Mouse (Mus musculus): ENCODE measurements around the gene Adamts12.

Gene Adamts12

DNA sequence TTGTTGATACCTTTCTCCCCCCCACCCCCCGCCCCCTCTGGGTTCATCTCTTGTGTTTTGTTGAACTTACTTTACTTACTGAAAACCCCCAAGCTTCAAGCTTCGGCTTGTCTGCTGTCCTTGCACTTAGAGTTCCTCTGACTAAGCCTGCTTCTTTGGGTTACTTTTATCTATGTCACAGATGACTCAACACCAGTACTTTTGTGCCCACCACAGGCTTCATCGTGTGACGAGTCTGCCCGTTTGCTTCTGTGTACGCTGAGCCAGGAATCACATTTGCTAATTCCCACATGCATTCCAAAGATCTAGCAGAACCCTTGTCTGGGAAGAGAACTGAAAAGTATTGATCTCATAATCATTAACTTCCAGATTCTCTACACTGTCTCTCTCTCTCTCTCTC, 94.8 kb downstream of the Adamts12 start:
- no peak for DNase-seq (ENCODE audit: low read depth, low spot score)

DNA sequence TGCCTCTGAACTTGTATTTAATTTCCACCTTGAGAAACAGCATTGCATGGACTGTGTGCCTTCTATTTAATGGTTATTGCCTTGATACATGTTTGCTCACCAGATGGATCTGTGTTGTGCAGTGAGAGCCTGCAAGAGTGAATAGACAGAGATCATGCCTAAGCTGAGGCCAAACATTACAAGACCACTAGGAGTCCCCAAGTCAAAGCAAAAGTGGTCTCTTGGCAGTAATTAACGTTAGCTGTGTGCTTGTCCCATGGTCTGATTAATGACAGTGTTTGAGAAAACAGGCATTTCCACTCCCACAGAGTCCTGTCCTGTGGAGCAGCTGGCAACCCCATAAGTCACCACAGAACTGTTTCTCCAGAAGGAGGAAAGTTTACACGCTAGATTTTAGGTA, 96.2 kb downstream of the Adamts12 start:
- DNase-seq (ENCODE audit: low read depth, low spot score), result no peak

DNA sequence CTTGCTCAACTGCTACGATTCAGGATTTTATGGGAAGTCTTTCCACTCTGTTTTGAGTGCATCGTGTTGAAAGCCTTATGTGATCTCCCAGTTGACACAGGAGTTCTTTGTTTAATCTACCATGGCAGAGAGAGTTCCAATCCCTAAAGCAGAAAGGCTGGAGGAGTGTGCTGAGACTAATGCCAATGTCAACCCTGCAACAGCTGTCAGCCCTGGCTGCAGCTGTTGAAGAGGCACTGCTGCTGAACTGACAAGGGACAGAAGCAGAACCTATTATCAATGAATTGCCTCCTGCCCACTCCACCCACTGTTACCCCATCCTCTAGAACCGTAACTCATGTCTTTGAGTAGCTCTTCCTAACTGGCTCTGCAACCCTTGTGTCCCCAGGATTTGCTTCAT, 101.3 kb downstream of the Adamts12 start:
- DNase-seq (ENCODE audit: low read depth, low spot score), result no peak

DNA sequence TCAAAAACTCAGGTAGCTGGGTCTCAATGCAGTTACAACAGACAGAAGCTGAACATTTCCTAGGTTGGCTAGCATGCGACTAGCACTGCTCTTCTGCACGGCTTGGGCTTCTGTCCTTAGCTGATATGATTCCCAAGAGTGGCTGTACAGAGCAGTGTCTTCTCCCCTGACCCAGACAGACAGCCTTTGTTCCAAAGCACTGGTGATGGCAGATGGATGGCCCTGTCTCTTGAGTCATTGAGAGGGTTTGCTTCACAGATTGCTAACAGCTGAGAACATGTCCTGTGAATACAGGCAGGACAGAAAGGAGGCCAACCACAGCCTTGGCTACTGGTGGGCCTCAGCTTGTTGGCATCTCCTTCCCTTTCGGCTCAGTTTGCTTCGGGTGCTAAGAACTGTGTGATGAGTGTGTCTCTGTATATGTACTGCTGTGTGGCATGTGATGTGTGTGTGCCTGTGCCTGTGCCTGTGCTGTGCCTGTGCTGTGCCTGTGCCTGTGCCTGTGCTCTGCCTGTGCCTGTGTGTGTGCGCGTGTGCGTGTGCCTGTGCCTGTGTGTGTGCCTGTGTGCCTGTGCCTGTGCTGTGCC, 109.4 kb downstream of the Adamts12 start:
- DNase-seq (ENCODE audit: low read depth, low spot score), result no peak

DNA sequence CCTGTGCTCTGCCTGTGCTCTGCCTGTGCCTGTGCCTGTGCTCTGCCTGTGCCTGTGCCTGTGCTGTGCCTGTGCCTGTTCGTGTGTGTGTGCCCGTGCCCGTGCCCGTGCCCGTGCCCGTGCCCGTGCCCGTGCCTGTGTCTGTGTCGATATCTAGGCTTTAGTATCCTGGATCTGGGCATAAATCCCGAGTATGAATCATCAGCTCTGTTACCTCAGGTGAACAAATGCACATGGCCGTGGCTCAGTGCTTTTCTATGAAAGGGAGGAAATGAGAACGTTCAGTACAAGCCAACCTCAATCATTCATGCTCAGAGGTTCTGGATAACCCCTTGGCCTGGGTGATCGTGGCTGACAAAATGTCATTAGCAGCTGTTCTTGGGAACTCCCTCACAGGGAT, 110.3 kb downstream of the Adamts12 start:
- no peak for DNase-seq (ENCODE audit: low read depth, low spot score)

DNA sequence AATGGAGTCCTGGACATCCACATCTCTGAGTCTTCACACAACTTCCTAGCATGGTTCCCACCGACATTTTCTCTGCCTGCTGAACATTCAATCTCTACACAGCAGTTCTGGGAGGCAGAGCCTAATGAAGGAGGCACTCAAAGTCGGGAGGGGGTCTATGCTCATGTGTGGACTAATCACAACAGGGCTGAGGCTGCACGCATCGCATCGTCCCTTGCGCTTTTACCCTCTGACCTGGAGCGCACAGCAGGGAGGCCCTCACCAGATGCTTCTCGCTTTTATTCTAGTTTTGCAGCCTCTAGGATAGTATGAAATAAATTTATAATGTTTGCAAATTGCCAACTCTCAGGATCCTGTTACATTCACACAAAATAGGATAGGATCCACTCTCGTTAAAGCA, 112.9 kb downstream of the Adamts12 start:
- DNase-seq (ENCODE audit: low read depth, low spot score), result no peak

DNA sequence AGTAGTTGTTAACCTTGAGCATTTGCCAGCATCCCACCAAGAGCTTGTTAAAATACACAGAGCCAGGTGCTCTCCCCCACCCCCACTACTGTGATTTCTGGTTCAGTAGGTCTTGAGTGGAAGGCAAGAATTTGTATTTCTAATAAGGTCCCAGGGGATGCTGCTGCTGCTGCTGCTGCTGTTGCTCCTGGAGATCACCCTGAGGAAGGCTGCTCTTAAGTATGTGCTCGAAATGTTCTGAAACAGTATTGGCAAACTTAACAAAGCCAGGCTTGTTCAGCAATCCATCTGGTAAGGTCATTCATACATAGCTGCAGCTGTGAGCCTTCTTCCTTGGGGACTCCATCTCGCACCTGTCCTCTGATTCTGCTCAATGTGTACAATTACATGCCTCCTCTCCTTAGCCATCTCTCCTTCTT, 115.2 kb downstream of the Adamts12 start:
- DNase-seq (ENCODE audit: low read depth, low spot score), result no peak

DNA sequence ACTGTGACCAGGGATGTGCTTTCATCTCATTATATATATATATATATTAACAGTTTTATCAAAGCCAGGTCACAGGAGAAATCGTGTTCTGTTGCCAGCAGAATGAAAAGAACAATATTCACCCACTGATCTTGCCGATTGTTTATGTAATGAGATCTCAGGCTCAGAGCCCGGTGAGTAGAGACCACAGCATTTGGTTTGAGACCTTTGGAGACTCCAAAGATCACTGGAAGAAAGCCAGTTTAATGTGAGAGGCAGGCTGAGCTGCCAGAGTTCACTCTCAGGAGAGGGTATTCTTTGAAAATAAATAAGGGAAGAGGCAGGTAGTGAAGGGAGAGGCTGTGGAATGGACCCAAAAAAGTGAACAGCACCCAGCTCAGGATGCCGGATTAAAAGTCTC, 122.1 kb downstream of the Adamts12 start:
- DNase-seq (ENCODE audit: low read depth, low spot score), result no peak

DNA sequence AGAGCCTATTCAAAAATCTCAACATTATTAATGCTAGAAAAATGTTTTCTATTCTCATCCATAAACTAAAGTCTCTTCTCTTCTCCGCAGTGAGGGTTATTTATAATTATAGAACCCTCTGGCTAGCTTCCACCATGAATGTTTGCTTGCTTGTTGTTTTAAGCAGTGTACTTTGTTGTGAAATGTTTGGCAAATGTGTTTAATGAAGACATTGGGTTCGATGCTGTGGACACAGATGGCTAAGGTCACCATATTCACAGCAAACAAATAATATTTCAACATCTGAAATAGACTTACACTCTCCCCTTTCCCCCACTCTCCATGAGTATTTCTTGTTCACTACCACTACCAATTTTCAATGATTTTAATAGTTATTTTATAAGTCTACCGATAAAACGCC, 125.9 kb downstream of the Adamts12 start:
- DNase-seq (ENCODE audit: low read depth, low spot score), result no peak

DNA sequence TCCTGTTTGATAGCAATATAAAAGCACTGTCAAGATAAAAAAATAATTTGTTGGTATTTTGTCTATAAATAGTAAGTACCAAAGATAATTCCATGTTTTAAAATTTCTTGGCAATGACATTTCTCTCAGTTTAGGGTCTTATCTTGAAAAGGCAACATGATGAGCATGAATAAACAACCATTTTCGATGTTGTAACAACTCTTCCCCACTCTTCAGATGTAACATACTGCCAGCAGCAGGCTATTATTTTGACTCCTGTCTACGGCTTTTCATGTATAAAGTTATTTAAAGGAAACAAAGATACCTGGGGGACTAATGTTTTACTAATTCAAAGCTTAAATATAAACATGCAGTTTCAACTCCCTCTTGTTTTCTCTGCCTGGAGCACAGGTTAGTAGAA, 128.2 kb downstream of the Adamts12 start:
- no peak for DNase-seq (ENCODE audit: low read depth, low spot score)

DNA sequence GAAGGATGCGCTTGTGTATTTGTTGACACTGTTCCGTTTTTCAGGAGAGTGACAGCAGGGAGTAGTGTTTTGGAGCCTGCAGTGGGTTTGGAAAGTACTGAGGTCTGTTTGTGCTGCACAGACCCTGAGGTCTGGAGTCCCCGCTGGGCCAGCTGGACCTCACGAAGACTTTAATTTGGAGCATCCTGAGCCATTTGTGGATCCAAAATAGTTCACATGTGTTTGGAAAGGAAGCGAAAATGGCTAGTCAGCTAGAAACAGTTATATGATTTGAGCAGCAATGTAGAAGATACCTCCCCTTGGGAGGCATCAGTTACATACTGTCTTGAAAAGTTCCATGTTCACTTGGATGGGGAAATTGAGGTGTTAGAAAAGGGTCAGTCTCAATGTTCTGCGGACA, 132.5 kb downstream of the Adamts12 start:
- DNase-seq (ENCODE audit: low read depth, low spot score), result no peak

DNA sequence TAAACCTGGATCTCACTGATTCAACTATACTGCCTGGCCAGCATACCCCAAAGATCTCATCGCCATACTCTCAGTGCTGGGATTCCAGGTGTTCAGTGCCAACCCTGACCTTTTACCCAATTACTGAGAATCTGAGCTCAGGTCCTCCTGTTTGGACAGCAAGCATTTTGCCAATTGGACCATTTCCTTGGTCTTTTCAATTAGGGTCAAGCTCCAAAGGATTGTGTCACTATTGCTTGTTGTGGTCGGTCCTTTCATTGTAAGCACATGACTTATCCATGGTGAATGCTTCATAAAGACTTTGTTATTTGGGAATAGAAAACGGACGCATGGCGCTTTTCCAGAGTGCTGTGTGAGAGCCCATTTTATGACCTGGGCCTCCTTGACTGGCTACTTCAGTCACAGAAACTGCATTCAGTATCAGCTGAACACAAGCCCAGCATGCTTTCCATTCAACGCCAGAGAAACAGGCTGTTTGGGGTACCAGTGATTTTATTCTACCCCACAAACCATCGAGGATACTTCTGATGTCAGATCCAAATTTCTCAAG, 133.7 kb downstream of the Adamts12 start:
- no peak for DNase-seq (ENCODE audit: low read depth, low spot score)

DNA sequence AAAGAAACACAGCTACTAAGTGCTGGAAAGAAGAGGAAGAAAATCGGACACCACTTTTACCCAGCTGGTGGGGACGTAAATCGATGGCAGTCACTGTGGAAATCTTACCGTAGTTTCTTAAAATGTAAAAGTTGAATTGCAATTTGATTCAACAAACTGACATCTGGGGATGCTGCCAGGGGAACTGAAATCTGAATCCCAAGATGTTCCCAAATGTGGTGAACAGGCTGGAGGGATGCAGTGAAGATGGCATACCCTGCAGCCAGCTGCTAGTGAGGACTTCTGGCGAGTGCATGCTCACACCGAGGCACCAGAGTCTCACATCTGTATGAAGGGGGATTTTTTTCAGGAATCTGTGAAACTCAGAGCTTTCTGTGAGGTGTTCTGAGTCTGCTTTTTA, 138.5 kb downstream of the Adamts12 start:
- no peak for DNase-seq (ENCODE audit: low read depth, low spot score)

DNA sequence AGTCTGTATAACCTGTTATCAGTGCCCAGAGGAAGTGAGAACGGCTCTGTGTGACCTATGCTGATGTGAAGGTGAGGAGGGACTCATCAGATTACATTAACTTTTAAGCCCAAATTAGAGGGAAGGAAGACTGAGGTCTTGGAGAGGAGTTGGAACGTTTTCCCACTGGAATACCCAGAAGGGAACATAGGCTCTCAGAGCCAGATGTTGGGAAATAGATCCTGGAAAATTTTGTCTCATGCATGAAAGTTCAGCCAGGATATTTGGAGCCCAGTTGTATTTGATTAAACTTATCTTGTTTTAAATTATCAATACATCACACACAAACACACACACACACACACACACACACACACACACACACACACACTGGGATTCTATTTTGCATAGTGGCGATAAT, 140.3 kb downstream of the Adamts12 start:
- no peak for DNase-seq (ENCODE audit: low read depth, low spot score)

DNA sequence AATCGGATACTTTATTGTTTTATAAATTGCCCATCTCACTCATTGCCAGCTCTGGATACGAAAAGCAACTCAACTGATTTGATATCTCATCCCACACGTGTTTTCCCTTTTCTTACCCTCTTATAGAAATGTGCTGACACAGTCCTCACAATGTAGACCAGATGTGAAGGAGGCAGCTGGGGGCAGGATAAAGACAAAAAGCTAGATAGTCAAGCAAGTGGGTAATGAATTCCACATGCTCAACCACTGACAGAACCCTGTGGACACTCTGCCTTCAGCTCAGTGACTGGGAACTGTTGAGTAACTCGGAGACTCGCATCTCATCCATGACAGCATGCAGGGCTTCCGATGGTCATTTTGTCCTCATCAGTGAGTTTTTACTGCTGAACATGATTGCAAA, 146.4 kb downstream of the Adamts12 start:
- peak; percentile 37 for DNase-seq (ENCODE audit: low read depth, low spot score)

DNA sequence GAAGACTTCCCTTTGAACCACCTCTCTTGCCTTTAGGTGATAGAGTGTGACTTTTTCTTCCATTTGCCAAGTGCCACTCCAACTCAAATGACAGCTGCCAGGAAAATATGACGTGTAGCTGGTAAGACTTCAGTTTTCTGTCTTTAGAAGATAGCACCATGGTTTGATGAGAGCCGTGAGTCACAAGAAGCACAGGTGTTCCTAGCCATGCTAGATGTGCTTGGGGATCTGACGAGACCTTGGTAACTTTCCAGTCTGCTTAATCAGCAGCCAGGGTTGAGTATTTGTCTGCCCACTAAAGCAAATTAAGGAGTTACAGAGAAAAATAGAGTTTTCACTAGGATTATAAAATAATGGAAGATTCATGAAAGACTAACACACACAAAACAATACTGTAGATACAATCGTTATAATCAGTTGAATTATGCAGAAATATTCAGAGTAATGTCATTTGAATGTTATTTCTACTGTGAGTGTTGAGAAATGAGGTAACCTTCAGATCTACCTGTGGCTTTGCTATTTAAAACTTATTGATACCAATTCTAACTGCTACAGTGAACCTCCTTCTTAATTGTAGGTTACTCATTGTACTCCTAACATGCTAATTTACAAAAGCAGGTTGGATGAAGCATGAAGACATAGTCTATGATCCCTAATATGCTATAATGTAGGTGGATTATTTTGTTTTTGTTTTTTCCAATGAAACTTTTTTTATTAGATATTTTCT, 169.5 kb downstream of the Adamts12 start:
- no peak for DNase-seq (ENCODE audit: low read depth, low spot score)

DNA sequence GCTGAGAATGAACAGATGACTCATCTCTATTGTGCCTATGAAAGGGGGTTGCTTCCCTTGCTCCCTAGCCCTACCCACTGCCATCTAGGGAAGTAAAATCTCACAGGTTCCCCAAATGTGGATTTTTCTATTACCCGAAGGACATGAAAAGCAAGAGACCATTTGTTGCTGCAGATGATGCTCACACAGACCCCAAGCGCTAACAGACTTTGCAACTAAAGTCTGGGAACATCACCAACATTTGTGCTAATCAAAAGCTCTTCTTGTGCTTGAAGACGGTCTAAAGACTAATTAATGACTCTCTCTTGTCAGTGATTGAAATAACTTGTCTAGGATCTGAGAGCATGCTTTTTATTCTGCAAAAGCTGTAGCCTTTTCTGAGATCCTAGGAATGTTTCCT, 175.8 kb downstream of the Adamts12 start:
- DNase-seq (ENCODE audit: low read depth, low spot score), result no peak

DNA sequence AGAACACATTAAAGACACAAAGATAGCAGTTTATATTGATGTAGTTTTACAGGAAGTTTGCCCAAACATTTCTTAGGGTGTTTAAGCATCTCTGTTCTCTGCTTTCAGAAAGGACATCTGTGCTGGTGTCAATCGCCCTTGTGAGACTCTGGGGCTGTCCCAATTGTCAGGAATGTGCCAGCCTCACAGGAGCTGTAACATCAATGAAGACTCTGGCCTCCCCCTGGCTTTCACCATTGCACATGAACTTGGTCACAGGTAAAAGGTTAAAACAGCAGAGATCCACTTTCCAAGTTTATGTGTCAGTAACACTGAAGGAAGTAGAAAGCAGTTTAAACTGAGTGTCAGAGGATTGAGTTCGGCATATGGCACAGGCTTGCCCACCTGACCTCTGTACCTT, 176.7 kb downstream of the Adamts12 start:
- DNase-seq (ENCODE audit: low read depth, low spot score), result no peak

DNA sequence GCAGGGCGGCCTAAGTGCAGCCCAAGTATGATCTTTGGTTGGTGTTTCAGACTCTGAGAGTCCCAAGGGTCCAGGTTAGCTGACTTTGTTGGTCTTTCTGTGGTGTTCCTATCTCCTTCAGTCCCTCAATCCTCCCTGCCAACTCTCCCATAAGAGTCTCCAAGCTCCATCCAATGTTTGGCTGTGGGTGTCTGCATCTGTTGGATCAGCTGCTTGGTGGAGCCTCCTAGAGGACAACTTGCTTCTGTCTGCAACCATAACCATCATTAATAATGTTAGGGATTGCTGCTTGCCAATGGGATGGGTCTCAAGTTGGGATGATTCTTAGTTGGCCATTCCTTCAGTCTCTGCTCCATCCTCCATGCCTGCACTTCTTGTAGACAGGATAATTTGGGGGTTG, 181.8 kb downstream of the Adamts12 start:
- DNase-seq (ENCODE audit: low read depth, low spot score), result no peak

DNA sequence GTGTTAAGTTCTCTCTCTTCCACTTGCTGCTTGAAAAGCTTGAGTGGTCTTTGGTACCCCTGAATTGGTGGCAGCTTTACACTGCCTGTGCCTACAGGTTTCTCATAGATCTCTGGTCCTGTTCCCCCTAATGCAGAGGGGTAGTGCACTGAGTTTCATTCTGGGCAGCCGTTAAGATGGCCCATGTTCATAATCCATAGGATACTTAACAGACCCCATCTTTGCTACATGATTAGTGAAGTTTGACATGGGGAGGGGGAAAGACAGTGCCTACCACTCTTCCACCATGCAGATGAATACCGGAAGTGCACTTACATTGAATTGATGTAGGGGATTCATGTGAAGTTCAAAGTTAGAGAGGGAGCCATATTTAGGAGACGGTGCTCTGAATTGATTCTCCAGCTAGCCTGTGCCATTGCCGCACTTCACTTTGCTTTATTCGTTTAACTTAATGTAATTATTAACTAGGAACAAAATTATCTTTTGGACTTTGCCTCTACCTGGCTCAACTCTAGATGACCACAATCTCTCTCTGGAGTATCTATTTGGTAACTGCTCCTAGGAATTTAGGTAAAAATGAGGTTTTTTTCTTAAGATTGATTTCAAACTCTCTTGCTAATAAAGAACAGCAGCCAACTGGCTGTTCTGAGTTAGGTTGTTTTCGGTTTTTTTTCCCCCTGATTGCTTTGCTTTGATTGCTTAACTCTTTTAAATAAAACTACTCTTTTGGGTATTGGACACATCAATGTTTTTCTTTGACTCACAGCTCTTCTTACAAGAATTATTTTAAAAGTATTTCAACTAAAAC, 214.9 kb downstream of the Adamts12 start:
- DNase-seq (ENCODE audit: low read depth, low spot score), result no peak

DNA sequence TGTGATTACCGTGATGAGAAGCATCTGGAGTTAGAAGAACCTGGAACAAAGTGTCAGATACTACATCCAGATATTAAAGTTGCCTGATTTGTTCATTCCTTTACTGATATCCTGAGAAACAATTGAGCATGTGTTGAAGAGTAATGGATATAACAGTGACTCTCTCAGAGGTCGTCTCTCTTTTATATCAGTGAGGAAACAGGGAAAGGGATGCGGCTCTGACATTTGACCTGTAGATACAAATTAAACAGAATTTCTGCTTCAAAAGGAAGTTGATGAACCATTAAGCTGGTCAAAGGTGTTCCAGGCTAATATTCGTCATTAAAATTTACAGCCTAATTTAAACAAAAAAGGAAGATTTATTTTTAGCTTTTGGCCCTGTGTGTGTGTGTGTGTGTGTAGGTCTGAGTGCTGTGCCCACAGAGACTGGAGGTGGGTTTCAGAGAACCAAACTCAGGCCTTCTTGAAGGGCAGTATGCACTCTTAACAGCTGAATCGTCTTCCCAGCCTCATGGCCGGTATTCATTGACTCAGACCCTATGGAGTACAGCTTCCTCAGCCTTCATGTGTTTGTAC, 216.2 kb downstream of the Adamts12 start:
- DNase-seq (ENCODE audit: low read depth, low spot score), result no peak

DNA sequence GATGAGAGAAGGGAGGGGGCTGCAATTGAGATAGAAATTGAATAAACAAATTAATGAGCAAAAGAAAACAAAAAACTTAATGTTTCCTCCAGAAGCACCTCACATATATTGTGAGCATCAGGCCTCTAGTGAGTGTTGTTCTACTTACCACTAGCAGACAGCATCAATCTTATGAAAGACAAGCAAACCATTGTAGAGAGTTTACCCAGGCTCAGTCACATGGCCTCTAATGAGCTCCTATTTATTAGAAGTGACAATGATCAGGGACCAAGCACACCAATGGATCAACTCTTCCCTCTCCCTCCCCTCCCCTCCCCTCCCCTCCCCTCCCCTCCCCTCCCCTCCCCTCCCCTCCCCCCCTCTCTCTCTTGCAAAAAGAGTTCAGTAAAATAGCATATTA, 218.6 kb downstream of the Adamts12 start:
- no peak for DNase-seq (ENCODE audit: low read depth, low spot score)

Data from embryo, embryonic 11.5 days (tissue).